Mouse (Mus musculus) mammary gland, adult 2 months (tissue): ENCODE results near the gene Agl. TPM values are rescaled to one million over a fixed set of nuclear protein-coding genes. Genes with fewer than 3 reads are reported as not detected.

Source experiments
- polyA plus RNA-seq: library from polyadenylated mRNA; depleted of rRNA; stranded (reverse); fragments of >200 nt; gene quantifications from 2 replicates; pipeline ENCODE4 v1.2.3, GENCODE M21; 2012; ENCODE audit warnings: low replicate concordance; rRNA removed

Agl gene
- 7.2 and 42.8 TPM in 2 replicates for polyA plus RNA-seq

DNA sequence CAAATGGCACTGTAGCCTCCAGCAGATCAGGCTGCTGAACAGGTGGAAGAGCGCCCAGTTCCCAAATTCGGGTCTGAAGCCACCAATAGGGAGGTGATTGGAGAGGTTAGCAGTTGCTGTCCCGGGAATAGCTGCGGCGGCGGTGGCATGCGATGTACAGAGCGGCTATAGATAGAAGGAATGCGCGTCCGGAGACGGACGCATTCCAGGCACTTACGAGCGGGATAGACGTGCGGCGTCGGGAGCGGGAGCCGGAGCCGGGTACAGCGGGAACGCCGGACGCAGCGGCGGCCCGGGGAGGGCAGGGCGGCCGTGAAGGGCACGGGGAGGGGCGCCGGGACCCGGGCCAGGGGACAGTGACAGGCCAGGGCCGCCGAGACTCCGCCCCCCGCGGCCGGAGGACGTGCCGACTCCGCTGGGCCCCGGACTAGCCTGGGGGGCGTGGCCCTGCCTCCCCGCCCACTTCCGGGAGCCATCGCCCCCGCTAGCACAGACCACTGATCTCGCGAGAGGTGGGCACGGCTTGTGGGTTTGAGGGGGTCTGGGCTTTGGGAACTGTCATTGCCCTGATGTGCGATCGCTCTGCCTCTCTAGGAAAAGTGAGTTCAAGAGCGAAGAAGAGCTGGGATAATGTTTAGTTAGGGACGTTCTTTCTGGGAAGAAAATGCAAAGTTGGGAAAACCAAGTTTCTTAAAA, at the start of gene Agl:
TSS of gene Agl (minus strand) at position 356 of the 696 bp plus-strand sequence.

GRCm38 (mm10) chr3:116712436-116712881, 95.5 kb downstream of the Agl start, which contains the start of gene Slc35a3:
Gene Slc35a3, minus strand, starts transcription at chr3:116712831.

Other genes starting within 250 kb of the Agl start
- gene Lrrc39, start 245.2 kb downstream of the Agl start, polyA plus RNA-seq = 2.3 and 16.0 TPM in 2 replicates
- gene Sass6, start 213.2 kb downstream of the Agl start, polyA plus RNA-seq = 0.80 and 2.1 TPM in 2 replicates
- 3.7 and 7.0 TPM in 2 replicates for gene Trmt13, start 193.6 kb downstream of the Agl start, polyA plus RNA-seq
- gene Mfsd14a, start 145.5 kb downstream of the Agl start, polyA plus RNA-seq = 13.4 and 30.2 TPM in 2 replicates
- gene Gm43191, start 126.9 kb downstream of the Agl start, polyA plus RNA-seq = not detected in 2 replicates
- 2.4 and 8.9 TPM in 2 replicates for gene Slc35a3, start 95.3 kb downstream of the Agl start, polyA plus RNA-seq
- 10.3 and 20.4 TPM in 2 replicates for gene Frrs1, start 51.3 kb upstream of the Agl start, polyA plus RNA-seq
- not detected in 2 replicates for gene 4930455H04Rik, start 160.1 kb upstream of the Agl start, polyA plus RNA-seq
- gene Palmd, start 160.8 kb upstream of the Agl start, polyA plus RNA-seq = 4.6 and 10.8 TPM in 2 replicates